Mouse (Mus musculus) bone marrow macrophage, adult 2 months (primary cell): ENCODE measurements around the gene Fbxo4.

Source experiments
- CTCF ChIP-seq: IDR thresholded peaks from 2 replicates; pipeline ENCODE4 v1.5.1; 2012; ENCODE audit warnings: low read depth, mild to moderate bottlenecking, low read length, moderate library complexity
- POLR2A ChIP-seq: IDR thresholded peaks from 2 replicates; pipeline ENCODE4 v1.6.1; 2012; ENCODE audit warnings: mild to moderate bottlenecking, low read depth, low read length, borderline replicate concordance

DNA sequence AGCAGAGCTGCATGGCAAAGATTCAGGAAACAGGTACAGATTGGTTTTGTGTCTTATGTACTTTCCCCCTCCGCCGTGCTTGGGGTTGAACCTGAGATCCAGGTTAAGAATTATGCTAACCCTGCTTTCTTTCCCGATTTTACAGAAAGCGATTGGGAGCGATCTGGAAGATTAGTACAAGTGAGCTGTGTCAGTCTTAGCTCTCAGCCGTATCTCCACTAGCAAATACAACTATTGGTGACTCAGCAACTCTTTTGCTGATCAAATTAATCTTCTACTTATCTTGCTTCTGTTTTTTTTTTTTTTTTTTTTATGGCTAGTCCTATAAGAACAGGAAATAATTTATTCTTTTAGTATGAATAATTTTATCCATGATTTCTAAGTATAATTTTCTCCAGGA lies 9.2 kb downstream of the Fbxo4 start:
- TF ChIP-seq POLR2A (no peak), CTCF (no peak)
